Mouse (Mus musculus) liver, postnatal 0 days (tissue): ENCODE data around the gene Pnpo.

Experiments used
- CTCF ChIP-seq: sonication (generic); IDR thresholded peaks from 2 replicates; pipeline ENCODE4 v1.5.1; 2016; ENCODE audit warnings: antibody characterized with exemption, low read depth
- EP300 ChIP-seq: IDR thresholded peaks from 2 replicates; pipeline ENCODE4 v1.6.1; 2016; ENCODE audit warnings: antibody characterized with exemption, low read depth, mild to moderate bottlenecking

DNA sequence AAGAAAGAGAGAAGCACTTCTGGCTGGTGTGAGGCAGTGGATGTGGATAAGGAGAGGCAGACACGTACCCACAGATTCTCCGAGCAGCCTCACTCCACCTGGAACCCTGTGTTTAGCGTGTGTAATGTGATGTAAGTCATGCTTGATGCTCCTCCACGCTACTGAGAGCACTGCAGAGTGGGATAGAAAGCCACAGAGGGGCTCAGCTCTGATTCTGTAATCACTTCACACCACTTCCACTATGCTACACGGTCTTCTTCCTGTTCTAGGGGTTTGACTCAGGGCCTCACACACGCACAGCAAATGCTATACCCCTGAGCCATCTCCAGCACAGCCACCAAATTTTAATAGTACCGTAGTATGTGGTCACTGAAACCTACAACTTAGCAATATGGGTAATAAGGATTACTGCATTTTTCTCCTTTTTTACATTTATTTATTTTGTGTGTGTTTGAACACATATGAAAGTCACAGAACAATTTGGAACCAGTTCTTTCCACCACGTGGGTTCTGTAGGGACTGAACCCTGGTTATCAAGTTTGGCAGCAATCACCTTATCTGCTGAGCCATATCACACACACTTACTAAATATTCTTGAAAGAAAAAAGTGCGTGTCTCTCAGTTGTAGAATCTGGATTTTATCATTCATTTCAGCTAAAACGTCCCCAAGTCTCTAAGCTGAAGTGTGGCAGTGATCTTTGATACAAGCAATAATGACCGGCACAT lies 23.9 kb upstream of the Pnpo start:
- no peak for TF ChIP-seq EP300
- no peak for TF ChIP-seq CTCF
